Mouse (Mus musculus): ENCODE results near the gene Dlx4.

DNA sequence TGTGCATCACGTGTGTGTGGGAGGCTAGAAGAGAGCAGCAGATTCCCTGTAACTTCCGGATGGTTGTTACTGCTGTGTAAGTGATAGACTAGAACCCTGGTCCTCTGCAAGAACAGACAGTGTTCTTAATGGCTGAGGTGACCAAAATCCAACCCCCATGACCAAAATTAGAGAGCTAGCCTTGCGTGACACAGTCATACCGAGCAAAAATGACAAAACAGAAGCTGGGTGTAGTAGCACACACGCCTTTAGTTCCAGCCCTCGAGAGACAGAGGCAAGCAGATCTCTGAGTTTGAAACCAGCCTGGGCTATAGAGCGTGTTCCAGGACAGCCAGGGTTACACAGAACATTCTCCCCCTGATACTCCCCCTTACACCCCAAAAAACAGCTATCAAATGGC is 36.0 kb downstream of the Dlx4 start:
- no peak for TF ChIP-seq CTCF (IDR thresholded peaks at IDR 0.05; ENCODE audit: low read depth, low read length)
- TF ChIP-seq GATA1 (IDR thresholded peaks at IDR 0.05; ENCODE audit: borderline replicate concordance, low read length) = no peak
- no peak for TF ChIP-seq POLR2AphosphoS5 (IDR thresholded peaks at IDR 0.05; ENCODE audit: insufficient replicate concordance, low read depth, low read length)

Measured in G1E (cell line).